Mouse (Mus musculus) mouse embryonic stem cell (cell line): ENCODE measurements around the gene Ica1.

Experiments used
- in situ Hi-C, 2 experiments: fragments of 300-500 bp; cut with MboI; formaldehyde crosslinking; loops; 1 replicate in 1 of 2; 3 replicates in 1 of 2; pipeline ENCODE4 v1.14.3; 2019 to 2020; ENCODE audit warnings: low sequenced_read_pairs in 2 of 2, low pct_unique_long_range_greater_than_20kb in 1 of 2, mixed read lengths in 1 of 2; ENCODE audit not compliant: unreplicated experiment in 1 of 2

The Ica1 gene

GRCm38 (mm10) chr6:8778296-8778649 is at the start of gene Ica1:
Ica1 (minus strand) TSS chr6:8778488.
- in situ Hi-C loops = no loop called here

- in situ Hi-C loops = no loop called here
Observed at GRCm38 (mm10) chr6:8819866-8820265, 41.6 kb upstream of the Ica1 start.

DNA sequence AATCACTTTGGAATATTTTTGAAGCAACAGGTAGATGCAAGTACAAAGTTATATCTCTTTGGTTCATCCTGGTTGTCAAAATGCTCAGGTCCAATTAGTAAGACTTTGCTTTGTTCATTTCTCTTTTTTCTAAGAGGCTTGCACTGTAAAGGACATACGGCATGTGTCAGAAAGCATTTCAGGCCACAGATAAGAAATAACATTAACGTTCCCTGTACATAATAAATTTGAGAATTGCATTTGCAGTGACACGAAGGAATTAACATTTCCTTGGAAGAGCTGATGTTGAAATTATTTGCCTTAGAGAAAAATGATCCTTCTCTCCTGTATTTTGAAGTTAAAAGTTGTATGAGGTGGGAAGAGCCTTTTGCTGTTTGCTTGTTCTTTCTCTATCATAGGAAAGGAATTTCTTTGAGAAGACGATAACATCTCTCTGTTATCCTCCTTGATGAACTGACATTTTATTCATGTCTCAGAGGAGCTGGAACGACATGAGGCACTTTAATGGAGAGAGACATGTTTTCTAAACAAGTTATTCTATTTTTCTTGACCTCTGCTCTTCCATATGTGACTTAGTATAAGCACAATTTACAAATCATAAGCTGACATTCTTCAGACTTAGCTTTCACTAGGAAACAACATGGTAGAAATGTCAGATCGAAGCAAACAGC is 36.2 kb upstream of the Ica1 start:
- in situ Hi-C loops = no loop called here

- in situ Hi-C loops = no loop called here
Observed at GRCm38 (mm10) chr6:8802561-8803150, 24.4 kb upstream of the Ica1 start.

DNA sequence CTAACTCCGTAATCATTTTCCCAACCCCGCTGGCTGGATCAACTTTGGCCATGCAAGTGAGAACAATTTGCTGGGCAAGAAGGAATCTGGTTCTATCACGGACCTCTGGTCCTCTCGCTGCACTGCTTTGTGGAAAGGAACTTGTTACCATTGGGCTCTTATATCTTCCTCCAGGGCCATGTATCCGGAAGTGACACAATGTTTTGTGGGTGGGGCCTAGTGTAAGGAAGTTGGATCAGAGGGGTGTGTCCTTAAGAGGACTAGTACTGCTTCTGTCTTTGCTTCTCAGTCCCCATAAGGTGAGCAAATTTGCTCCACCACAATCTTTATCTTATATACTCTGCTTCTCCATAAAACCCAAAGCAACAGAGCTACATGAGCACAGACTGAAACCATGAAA is 14.1 kb upstream of the Ica1 start:
- in situ Hi-C loops = no loop called here

DNA sequence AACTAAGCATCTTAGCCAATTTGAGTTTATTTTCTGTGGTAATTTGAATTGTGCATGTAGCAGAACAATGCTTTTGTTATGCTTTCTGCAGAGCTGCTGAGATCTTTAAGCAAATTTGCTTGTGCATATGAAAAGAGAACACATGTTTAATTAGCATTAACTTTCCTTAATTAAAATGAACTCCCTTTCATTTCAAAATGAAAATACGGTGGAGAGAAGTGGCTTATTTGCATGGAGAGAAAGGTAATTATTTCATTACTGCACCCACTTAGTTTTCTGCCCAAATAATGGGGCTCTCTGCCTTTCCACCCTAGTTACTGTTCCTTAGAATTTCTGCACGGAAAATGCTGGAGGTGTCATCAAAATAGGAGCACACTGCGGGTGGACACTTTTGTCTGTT is 13.5 kb upstream of the Ica1 start:
- in situ Hi-C loops = no loop called here

DNA sequence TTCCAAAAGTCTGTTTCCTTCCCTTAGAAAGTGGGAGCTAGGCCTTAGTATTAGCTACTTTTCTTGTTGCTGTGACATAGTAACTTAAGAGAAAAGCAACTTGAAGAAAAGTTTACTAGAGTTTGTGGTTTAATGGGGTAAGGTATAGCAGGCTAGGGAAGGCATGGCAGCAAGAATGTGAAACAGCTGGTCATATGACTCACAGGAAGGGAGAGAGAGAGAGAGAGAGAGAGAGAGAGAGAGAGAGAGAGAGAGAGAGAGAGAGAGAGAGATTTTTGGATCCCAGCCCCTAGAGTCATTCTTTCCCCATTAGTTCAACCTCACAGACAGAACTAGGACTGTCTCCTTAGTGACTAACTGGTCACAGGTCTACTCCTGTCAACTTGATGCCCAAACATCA is 2.3 kb upstream of the Ica1 start:
- in situ Hi-C loops = no loop called here

DNA sequence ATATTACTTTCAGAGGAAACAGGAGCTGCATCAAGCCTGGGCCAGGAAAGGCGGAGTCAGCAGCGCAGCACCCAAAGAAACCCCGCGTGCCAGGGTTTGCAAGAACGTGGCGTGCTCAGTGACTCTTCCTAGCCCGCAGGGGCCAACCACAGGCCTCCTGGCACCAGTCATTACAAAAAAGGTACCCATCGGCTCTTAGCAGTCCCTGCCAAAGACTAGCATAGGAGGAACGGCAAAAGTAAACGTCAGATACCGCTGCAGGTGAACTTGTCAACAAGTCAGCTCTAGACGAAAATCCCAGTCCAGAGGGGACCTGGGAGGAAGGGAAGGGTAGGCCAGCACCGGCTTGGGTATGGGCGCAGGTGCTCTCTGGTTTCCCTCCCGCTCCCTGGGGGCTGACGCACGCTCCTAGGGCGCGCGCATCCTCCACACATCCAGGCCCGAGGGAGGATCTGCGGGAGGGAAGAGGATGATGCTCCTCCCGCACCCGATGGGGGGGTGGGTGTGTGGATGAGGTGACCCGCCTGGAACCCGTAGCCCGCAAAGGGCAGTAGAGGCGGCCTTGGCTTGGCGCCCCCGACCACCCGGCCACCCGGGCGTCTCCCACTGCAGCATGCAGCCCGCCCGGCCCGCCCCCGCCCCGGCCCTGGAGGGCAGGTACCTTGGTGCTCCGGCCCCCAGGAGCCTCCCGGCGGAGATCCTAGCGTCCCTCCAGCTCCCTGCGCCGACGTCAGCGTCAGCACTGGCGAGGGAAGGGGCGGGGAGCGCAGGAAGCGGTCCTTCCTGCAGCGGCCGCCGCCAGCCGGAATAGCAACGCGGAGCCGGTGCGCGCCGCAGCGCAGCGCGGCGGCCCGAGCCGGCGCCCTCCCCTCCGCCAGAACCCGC is 635 bp downstream of the Ica1 start:
- in situ Hi-C loops = no loop called here

GRCm38 (mm10) chr6:8771539-8771938 is 6.7 kb downstream of the Ica1 start:
- in situ Hi-C loops = no loop called here

DNA sequence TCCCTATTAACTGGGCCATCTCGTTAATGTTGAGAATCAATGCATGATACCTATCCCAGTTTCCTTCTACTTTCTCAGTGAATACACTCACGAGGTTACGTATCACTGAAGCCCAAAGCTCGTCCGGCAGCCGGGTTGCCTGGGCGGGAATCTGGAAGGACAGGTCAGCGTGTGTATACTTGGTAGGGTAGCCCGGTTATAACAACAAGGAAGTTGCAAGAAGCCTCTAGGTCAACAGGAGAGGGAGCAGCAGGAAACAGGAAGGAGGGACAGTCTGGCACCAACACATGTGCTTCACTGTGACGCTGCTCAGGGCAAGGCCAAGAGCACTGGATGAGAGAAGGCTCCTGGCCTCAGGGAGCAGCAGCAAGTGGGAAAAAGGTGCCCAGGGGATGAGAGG is 7.9 kb downstream of the Ica1 start:
- in situ Hi-C loops = no loop called here

DNA sequence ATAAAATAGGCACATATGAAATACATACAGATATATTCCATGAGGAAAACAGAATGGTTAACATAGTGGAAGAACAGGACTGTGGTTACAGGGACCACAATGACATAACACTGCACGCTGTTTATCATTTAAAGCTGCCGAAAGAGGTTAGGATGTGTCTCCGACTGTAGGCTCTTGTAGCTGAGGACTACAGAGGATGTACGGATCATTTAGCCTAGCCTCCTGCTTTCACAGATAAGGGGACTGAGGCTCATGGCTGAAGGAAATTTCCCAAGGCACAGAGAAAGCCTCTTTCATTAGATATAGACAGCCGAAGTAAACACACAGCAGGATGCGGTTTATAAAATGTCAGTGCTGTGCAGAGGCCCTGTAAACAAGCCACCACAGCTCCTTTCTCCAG is 8.5 kb downstream of the Ica1 start:
- in situ Hi-C loops = no loop called here

DNA sequence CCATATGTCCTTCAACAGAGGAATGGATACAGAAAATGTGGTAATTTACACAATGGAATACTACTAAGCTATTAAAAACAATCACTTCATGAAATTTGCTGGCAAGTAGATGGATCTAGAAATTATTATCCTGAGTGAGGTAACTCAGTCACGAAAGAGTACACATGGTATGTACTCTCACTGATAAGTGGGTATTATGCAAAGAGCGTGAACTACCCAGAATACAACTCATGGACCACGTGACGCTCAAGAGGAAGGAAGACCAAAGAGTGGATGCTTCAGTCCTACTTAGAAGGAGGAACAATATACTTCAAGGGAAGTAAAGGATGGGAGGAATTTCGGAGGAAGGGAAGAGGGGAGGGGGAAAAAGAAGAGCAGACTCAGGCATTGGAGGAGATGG is 11.6 kb downstream of the Ica1 start:
- in situ Hi-C loops = no loop called here

GRCm38 (mm10) chr6:8765801-8766200 is 12.5 kb downstream of the Ica1 start:
- in situ Hi-C loops = no loop called here

- in situ Hi-C loops = no loop called here
Observed at GRCm38 (mm10) chr6:8765064-8765463, 13.2 kb downstream of the Ica1 start.

DNA sequence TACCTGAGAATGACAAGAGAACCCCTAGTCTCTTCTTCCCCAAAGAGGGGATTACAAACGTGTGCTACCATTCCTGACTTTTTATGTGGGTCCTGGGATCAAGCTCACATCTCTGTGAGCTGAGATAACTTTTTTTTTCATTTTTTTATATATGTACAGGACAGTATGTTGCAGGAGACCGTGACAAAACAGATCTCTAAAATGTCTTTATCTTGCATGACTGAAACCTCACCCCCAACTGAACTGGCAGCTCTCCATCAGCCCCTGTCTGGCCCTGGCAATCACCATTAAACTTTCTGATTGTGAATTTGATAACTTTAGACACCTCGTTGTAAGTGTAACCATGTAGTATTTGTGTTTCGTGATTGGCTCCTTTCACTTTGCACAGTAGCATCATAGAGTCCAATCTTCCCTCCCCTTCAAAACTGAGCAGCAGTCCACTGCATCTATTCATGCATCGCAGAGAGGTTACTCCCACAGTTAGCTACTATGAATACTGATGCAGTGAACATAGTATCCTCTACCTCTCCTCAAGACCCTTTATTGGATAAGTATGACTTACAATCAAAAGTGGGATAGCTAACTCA is 17.5 kb downstream of the Ica1 start:
- in situ Hi-C loops = no loop called here

DNA sequence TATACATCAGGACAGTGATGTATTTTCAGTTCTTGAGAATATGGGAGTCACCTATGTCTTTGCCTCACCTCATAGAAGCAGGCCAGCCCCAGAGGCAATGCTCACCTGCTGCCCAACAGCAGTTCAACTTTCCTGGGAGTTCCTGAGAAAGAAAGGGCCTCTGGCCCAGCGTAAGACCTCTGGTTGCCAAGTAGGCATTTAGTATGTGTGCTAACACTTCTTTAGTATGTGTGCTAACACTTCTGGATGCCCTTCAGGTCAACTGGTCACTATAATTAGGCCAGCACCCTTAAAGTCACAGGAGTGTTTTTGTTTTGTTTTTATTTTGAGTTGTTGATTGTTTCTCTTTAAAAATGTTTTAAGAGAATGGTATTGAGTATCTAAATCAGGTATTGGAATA is 18.4 kb downstream of the Ica1 start:
- in situ Hi-C loops = no loop called here

DNA sequence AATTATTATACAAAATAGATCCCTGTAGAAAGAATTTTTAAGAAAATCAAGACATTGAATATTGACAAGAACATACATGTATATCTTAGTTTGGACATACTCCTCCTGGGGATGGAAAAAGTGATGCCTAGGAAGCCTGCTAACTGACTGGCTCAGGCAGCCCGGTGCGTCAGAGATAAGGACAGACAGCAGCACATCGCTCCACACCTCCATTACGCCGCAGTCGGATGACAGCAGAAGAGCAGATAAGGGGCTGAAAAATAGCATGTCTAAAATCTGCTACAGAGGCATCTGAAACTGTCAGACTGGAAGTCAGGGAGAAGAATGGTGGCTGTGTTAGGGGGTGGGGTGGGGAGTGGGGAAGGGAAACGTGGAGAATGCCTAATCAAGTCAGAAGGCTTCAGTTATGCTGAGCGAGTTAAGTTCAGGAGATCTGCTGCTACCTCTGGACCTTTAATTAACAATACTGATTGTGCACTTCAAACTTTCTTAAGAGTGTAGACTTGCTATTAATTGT is 22.5 kb downstream of the Ica1 start:
- in situ Hi-C loops = no loop called here

DNA sequence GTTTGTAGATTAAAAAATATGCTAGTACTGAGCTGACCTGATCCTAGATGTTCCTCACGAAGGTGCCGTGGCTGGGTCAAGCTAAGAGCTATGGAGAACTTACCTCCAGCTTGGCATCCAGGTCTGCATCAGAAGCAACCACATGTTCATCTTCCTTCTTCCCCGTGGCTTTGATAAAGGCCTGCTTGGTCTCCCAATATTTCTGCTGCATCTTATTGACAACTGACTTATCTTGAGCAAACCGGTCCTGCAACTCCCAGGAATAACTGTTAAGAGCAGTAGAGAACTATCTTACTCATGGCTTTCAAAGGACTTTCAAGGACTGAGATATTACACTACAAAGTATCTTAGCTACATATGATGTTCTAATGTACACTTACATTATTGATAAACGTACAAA is 23.8 kb downstream of the Ica1 start:
- in situ Hi-C loops = no loop called here

GRCm38 (mm10) chr6:8753723-8754036 is 24.6 kb downstream of the Ica1 start:
- in situ Hi-C loops = no loop called here
